Mouse (Mus musculus) hindlimb bud, embryonic 11.5 days (tissue): ENCODE data around the gene Naa16.
"Not testable (repeated sequence)": the region's sequence is repeated elsewhere in the genome, so short reads cannot be mapped to it uniquely, and the experiment has no call there.

Source experiments
- DNase-seq: peaks from one replicate; pipeline ENCODE4 v3.0.0-alpha.2; 2012; ENCODE audit warnings: low read depth, low spot score; ENCODE audit errors: extremely low spot score

Gene Naa16

DNA sequence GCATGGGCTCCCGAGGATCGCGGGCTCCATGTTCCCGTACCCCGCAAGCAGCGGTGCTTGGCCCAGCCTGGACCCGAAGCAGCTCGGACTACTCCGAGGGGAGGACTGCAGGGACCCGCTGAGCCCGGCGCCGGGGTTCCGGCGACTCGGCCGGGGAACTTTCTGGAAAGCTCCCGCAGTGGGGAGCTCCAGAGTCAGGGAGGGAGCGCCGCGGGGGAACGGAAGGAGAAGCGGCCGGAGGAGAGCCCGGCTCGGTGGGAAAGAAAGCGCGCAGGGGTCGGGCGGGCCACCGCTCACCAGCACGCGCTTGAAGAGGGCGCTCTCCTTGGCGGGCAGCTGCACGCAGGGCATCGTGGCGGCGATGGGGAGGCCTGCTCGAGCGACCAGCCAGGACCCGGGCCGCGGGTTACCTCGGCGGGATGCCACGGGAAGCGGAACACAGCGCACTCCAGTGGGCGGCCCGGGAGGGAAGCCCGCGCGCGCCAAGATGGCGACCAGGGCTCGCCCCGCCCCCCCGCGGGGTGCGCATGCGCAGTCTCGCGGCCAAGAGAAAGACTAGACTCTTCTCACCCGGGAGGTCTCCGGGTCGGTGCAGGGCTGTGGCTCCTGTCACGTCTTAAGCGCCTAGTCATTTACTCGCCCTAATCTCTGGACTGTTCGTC is at the start of gene Naa16:
Gene Naa16, minus strand, starts transcription at position 514 of the 662 bp plus-strand sequence.
- peak; percentile 83 for DNase-seq

DNA sequence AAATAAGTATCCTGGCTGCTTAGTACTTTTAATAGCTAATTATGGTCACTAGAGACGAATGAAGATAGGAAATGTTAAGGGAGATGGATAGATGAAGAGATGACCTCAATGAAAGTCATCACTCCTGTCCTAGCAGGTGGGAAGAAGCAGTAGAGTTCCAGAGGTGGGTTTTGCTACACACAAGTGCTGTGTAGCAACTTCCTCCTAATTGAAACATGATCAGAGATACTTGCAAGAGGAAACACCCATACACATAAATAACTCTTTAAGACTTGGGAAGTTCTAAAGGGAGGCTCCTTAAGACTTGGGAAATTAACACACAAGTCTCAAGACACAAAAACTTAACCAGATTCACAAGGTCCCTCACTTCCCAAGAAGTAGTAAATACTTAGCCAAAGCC is 43.5 kb upstream of the Naa16 start:
- no peak for DNase-seq

DNA sequence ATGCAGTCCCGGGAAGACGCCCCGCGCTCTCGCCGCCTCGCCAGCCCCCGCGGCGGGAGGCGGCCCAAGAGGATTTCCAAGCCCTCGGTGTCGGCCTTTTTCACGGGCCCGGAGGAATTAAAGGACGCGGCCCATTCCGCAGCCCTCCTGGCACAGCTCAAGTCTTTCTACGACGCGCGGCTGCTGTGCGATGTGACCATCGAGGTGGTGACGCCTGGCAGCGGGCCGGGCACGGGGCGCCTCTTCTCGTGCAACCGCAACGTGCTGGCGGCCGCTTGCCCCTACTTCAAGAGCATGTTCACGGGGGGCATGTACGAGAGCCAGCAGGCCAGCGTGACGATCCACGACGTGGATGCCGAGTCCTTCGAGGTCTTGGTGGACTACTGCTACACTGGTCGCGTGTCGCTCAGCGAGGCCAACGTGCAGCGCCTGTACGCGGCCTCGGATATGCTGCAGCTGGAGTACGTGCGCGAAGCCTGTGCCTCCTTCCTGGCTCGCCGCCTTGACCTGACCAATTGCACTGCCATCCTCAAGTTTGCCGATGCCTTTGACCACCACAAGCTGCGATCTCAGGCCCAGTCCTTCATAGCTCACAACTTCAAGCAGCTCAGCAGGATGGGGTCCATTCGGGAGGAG is 36.3 kb upstream of the Naa16 start:
- not testable (repeated sequence) for DNase-seq

DNA sequence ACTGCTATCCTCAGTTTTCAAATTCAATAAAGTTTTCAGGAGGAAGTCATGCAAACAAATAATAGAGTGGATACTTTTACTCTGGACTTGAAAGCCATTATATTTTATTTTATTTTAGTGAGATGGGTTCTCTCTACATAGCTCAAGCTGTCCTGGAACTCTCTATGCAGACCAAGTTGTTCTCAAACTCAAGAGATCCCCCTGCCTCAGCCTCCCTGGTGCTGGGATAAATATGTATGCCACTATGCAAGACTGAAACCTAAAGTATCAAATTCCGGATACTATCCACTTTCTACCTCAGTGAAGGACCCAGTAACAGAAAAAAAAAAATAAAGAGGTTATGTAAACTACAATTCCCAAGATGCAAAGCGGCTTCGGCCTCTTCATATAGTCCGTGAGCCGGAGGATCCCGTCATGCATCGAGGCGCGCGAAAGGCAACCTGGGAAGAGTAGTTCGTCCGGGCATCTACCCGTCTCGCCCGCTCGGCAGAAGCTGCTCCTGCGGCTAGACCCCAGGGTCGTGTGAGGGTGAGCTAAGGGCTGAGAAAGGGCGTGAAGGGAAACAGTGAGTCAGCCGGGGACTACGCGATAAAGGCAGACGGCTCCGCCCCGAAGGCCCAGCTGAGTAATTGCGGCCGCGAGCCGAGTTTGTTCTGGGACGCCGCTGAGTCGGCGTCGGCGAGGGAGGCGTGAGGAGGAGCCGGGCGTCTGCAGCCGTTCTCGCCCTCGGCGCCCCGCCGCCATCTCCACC is 35.6 kb upstream of the Naa16 start, which contains the start of gene Kbtbd7:
Gene Kbtbd7, plus strand, starts transcription at position 533 of the 751 bp plus-strand sequence.
- DNase-seq, result peak; percentile 76

DNA sequence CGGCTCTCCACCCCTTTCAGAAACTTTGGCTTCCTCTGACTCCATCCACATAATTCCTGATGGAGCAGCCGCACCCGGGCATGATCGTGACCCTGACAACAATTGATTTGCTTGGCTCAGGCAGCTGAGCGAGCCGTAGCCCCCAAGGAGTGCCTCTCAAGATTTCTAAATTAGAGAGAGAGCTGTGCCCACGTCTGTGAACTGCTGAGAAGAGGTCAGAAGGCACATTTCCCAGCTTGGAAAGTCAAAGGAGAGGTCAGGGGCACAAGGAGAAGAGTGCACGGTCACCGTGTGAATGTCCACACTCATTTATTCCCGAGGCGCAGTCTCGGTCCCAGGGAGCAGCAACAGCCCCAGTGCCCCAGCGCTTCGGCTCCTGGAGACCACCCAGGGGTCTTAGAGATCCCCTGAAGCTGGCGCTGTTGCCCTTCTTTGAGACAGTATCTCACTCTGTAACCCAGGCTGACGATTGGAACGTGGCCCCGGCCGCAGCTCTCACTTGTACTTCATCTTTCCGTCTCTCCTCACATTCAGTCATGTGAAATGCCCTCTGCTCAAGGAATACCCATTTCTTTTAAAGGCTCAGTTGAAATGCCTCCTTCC is 29.6 kb upstream of the Naa16 start:
- DNase-seq, result no peak

DNA sequence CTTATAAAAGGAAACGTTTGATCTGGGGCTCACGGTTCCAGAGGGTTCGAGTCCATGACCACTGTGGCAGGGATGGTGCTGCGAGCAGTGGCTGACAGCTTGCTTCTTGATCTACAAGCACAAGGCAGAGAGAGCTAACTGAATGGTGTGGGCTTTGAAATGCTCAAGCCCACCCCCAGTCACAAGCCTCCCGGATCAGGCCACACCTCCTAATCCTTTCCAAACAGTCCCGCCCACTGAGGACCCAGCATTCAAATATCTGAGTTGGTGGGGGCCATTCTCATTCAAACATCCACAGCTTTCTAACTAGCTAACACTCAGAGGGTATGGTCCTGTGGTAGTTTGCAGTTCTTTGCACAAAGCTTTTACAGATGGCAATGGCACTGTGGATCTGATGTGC is 22.5 kb upstream of the Naa16 start:
- DNase-seq, result no peak

DNA sequence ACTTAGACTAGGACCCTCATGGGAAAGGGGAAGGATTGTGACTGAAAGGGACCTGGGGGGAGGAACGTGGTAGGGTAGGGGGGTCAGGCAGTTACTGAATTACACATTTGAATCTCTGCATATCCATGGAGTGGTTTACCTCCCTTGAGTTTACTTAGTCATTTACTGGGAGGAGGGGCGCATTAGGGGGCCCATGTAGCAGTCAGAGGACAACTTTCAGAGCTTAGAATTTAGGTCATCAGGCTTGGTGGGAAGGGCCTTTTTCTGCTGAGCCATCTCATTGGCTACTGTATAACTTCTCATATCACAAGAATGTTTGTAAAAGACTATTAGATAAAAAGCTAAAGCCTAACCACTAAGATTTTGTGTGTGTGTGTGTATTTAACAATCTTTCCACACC is 20.1 kb upstream of the Naa16 start:
- no peak for DNase-seq

DNA sequence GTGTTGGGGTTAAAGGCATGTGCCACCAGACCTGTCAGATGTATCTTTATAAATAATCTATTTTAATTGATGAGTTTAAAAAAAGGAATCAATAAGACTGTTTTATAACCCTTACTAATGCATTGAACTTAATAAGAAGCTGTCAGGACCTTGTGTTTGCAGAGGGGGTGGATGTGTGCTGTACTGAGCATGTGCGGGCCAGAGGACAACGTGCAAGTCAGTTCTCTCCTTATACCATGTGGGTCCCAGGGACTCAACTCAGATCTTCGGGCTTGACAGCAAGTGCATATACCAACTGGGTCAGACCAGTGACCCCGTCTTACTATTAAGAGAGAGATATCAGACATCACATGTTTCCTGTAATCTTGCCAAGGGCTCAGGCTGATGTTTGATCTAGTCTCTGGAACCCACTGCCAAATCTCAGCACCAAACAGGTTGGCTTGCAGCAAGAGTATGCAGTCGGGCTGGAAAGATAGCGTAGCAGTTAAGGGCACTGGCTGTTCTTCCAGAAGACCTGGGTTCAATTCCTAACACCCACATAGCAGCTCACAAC is 18.8 kb upstream of the Naa16 start:
- no peak for DNase-seq

DNA sequence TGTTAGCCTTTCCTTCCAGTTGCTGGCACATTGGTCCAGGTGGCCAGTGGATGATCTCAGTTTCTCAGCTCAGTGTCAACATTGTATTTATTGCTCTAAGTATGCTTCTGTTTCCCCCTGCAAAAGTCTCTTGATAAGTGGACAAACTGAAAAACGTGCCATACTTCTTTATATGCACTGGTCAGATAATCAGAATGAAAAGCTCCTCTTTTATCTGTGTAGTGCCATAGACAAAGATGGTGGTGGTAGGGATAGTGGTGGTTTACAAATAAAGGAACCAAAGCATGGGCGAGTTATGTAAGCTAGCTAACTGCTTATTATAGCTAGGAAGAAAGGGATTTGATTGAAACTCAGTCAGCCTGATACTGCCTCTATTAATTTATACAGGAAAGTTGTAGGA is 17.1 kb upstream of the Naa16 start:
- no peak for DNase-seq

DNA sequence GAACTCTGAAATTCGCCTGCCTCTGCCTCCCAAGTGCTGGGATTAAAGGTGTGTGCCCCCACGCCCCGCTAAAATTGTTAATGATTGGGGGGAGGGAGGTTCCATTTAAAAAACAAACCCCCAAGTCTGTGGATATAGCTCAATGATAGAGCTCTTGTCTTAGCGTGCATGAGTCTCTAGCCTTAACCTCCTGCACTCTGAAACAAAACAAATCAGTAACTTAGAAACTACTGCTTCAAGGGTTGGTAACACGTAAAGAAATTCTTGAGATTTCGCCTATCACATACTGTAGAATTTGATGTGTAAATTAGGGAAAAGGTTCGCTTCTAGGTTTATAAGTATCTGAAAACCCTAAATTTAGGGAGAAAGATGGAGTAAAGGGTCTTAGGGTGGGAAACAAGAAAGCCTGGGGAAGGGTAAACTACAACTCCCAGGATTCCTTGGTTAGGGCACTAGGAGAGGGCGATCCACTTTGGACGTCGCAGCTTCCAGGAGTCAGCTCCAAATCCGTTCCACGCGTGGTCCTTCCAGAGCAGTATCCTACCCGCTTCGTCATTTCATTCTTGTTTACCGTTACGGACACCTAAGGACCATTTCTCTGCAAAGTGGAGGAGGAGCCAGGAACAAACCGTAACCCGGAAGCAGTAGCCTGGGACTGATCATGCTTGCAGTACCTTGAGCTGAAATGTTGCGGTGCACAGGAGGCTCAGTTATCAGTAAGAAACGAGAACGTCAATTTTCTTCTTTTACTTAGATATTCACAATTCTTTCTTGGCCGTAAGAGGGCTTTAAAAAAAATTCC is 6.9 kb upstream of the Naa16 start, which contains the start of gene Mtrf1:
Gene Mtrf1, plus strand, starts transcription at position 452 of the 802 bp plus-strand sequence.
- peak; percentile 53 for DNase-seq

DNA sequence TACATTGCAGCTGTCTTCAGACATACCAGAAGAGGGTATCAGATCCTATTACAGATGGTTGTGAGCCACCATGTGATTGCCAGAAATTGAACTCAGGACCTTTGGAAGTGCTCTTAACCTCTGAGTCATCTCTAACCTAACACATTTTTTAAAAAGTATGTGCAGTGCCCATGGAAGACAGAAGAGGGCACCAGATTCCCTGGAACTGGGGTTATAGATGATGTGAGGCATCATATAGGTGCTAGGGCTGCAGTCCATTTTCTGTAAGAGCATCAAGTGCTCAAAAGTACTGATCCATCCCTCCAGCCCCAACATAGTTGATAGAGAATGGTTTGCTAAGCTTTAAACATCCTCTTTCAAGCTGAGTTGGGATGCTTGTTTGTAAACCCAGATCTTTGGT is 4.0 kb upstream of the Naa16 start:
- DNase-seq, result no peak

DNA sequence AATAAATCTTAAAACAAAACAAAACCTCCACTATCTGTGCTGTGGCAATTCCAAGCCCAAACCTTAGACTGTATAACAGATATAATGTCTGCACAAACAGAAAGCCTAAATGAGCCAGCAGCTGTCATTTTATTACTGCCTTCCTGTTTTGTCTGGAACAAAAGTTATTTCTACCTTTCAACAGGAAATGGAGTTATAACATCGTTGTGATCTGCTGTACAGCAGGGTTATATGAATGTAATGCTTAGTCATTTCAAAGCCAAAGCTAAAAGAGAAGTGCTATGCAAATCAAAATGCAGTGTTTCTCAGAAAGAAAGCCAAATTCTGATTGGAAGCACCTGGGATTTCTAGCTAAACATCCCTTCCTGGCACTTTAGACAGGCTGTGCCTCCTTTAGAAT is 2.7 kb upstream of the Naa16 start:
- DNase-seq, result no peak

DNA sequence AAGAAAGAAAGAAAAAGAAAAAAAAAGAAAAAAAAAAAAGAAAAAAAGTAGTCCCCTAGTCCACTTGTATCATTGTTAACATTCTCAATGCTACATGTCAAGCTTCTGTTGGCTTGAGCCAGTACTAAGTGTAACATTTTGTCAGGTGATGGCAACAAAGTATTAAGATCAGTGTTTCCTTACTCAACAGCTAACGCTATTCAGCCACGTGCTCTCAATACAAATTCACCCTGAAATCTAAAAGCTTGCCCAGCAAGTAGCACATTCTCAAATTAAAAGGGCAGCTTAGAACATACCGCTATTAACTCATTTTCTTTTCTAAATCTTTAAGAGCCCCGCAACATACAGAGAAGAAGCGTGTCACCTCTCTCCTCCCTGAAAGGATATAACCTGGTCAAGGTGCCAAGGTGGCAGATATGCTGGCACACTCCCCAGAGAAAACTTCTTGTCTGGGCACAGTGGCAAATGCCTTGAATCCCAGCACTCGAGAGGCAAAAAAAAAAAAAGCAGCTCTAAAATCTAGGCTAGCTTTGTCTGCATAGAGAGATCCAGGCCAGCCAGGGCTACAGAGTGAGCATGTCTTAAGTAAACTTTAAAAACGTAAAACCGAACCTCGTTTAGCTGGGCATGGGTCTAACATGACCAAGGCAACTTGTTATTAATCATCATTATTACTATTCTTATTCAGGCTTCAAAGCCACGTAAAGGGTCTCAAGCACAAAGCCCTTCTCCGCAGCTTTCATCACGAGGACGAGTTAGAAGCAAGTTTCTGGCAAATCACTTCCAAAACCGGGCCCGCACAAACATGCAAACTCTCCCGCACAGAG is 927 bp downstream of the Naa16 start:
- DNase-seq, result no peak

DNA sequence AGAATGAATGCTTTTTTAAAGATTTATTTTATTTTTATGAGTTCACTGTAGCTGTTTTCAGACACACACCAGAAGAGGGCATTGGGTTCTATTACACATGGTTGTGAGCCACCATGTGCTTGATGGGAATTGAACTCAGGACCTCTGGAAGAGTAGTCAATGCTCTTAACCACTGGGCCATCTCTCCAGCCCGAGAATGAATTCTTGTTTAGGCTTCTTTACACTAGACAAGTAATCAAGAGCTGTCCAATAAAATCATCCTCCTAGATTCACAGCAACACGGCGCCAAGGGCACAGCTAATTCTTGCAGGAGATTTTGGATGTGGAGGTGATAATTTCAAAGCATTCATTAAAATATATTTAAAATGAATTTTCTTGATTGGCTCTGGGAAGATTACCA is 2.3 kb downstream of the Naa16 start:
- DNase-seq, result no peak

DNA sequence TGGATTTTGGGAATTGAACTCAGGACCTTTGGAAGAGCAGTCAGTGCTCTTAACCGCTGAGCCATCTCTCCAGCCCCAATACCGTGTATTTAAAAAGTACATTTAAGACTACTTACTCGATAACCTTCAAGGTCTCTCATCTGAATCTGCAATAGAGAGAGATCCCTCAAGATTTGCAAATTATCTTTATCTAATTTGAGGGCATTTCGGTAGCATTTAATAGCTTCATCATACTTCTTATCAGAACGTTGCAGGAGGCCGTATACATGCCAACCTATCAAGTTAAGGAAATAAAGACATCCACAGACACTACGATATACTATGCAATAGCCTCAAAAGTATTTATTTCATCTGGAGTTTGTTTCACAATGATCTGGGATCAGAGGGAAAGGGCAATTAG is 7.5 kb downstream of the Naa16 start:
- no peak for DNase-seq

DNA sequence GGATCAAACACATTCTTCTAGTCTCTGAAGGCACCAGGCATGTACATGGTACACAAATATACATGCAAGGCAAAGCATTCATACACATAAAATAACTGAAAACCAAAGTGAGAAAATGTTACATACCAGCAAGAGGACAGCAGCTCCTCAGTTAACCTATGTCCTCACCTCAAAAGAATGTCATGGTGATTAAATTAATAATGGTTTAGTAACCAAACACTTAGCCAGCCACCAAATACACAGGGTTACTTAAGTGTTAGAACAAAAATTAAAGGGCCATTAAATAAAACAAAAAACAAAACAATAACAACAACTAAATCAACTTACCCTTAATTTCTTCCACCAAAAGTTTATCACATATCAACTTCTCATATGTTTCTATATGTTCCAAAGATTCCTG is 13.5 kb downstream of the Naa16 start:
- DNase-seq, result no peak

DNA sequence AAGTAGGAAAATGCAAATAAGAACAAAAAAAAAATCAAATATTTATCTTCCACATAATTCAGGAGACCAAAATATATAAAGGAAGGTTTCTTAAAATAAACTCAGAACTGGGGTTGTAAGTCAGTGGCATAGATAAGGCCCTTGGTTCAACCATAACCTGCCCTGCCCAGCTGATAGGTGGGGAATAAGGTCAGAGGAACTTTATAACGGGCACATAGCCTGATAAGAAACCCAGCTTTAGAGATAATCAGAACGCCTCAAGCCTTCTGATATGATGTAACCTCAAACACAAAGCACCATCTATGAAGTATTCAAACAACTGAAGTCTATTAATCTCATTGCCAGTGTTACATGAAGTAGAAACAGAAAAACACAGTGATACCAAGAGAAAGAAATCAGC is 32.5 kb downstream of the Naa16 start:
- no peak for DNase-seq

DNA sequence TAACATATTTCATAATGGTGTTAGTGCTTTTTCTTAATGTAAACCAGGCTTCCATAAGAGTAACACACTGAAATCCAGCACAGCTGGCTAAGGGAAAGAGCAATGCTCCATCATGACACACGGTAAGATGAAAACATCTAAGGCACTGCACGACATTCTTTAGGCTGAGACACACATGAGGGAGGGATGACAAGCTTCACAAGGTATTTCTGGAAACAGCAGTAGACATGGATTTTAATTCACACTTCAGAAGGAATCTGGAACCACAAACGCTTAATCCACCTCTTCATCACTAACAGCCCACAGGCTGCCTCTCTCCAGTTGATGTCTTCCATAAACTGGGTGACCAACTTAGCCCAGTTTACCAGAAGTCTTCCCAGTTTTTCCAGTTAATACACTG is 44.2 kb downstream of the Naa16 start:
- DNase-seq, result no peak

DNA sequence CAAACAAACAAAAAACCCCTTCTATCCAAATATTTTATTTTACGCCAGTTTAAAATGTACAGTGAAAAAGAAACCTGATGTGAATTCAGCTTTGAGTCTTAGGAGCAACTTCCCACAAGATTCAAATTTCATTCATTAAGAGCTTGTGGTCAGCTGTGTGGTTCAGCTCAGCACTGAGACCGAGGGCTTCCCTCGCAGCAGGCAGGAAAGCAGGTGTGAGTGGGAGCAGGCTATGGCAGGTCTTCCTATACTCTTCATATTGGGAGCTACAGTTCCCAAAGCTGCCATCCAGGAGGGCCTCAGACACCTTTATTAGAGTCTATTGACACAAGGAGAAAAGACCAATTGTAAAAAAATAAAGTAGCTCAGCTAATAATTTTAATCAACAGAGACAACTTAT is 55.0 kb downstream of the Naa16 start:
- DNase-seq, result no peak

DNA sequence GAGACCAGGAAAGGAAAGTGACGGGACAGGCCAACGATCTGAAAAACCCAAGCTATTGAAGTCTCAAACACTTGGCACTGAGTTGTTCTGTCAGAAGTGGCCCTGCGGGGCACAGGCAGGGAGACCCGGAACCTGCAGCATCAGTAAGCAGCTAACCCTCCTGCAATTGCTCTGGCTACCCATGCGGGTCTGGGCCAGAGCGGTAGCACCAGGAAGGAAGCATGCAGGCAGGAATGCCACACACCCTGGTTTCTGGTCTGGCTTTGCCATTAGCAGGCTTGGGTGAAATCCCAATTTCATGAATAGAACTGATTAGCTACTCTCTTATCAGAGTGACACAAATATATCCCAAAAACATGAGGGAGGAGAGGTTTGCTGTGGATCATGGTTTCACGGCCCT is 58.6 kb downstream of the Naa16 start:
- no peak for DNase-seq
